Mouse (Mus musculus): ENCODE data around the gene Vps45. TPM values are rescaled to one million over a fixed set of nuclear protein-coding genes. Genes with fewer than 3 reads are reported as not detected.
"Not testable (repeated sequence)": the region's sequence is repeated elsewhere in the genome, so short reads cannot be mapped to it uniquely, and the experiment has no call there.

The Vps45 gene
- polyA plus RNA-seq, 1 experiment from 2014 or later = 27.9 TPM

GRCm38 (mm10) chr3:95970661-95971060, 87.6 kb downstream of the Vps45 start:
- not testable (repeated sequence) for ATAC-seq (ENCODE audit: low FRiP score); H3K9ac ChIP-seq (ENCODE audit: low read depth, low read length); H3K9me3 ChIP-seq (ENCODE audit: control insufficient read depth, low read length); H3K27me3 ChIP-seq (ENCODE audit: control insufficient read depth, insufficient read depth, low read length); H3K4me1 ChIP-seq (replicated peaks; ENCODE audit: control insufficient read depth, insufficient read depth, low read length); H3K36me3 ChIP-seq (ENCODE audit: control insufficient read depth, insufficient read depth, low read length); DNase-seq (ENCODE audit: low spot score); H3K27ac ChIP-seq (ENCODE audit: low read depth, low read length); H3K4me3 ChIP-seq (ENCODE audit: low read depth, low read length); H3K4me2 ChIP-seq (replicated peaks; ENCODE audit: low read depth, low read length)
- 54% methylated on average over 7 of the region's 7 CpGs for WGBS

- 94% methylated on average over 1 of the region's 1 CpGs for WGBS
- no peaks in the 10 kb centered on the region for H3K27me3 ChIP-seq (ENCODE audit: control insufficient read depth, insufficient read depth, low read length)
- no peak for ATAC-seq (ENCODE audit: low FRiP score)
These were observed 89.0 kb downstream of the Vps45 start for GRCm38 (mm10) chr3:95969277-95969676.

GRCm38 (mm10) chr3:95965518-95966451, 92.5 kb downstream of the Vps45 start:
- ATAC-seq (ENCODE audit: low FRiP score) (no peak), DNase-seq (ENCODE audit: low spot score) (peak; percentile 57)
- no peak overlapping the region for H3K4me3 ChIP-seq (ENCODE audit: low read depth, low read length)

More at GRCm38 (mm10) chr3:95969277-95969676, 89.0 kb downstream of the Vps45 start:
- no peak overlapping the region for H3K9ac ChIP-seq (ENCODE audit: low read depth, low read length)
- no peak for DNase-seq (ENCODE audit: low spot score)
- no peak overlapping the region for H3K27ac ChIP-seq (ENCODE audit: low read depth, low read length)
- H3K4me2 ChIP-seq (replicated peaks; ENCODE audit: low read depth, low read length) = no peak overlapping the region
- H3K9me3 ChIP-seq (ENCODE audit: control insufficient read depth, low read length) = no peaks in the 10 kb centered on the region
- no peaks in the 10 kb centered on the region for H3K36me3 ChIP-seq (ENCODE audit: control insufficient read depth, insufficient read depth, low read length)
- no peak overlapping the region for H3K4me3 ChIP-seq (ENCODE audit: low read depth, low read length)
- H3K4me1 ChIP-seq (replicated peaks; ENCODE audit: control insufficient read depth, insufficient read depth, low read length) = 0 out of 2 replicates have a peak, but pooled peaks cover 2% of the 10 kb centered on the region

GRCm38 (mm10) chr3:95963681-95964080, 94.6 kb downstream of the Vps45 start:
- ATAC-seq (ENCODE audit: low FRiP score) = no peak
- no peaks in the 10 kb centered on the region for H3K4me1 ChIP-seq (replicated peaks; ENCODE audit: control insufficient read depth, insufficient read depth, low read length)
- DNase-seq (ENCODE audit: low spot score) = no peak

More at GRCm38 (mm10) chr3:95965518-95966451, 92.5 kb downstream of the Vps45 start:
- Histone ChIP-seq H3K9ac (ENCODE audit: low read depth, low read length) (no peak overlapping the region), H3K4me1 (replicated peaks; ENCODE audit: control insufficient read depth, insufficient read depth, low read length) (no peaks in the 10 kb centered on the region), H3K4me2 (replicated peaks; ENCODE audit: low read depth, low read length) (no peak overlapping the region), H3K9me3 (ENCODE audit: control insufficient read depth, low read length) (no peaks in the 10 kb centered on the region), H3K36me3 (ENCODE audit: control insufficient read depth, insufficient read depth, low read length) (no peaks in the 10 kb centered on the region), H3K27ac (ENCODE audit: low read depth, low read length) (no peak overlapping the region), H3K27me3 (ENCODE audit: control insufficient read depth, insufficient read depth, low read length) (no peaks in the 10 kb centered on the region)
- WGBS = 12% methylated on average over 7 of the region's 7 CpGs

GRCm38 (mm10) chr3:95963230-95963629, 95.0 kb downstream of the Vps45 start:
- no peak for ATAC-seq (ENCODE audit: low FRiP score)
- Histone ChIP-seq H3K9ac (ENCODE audit: low read depth, low read length) (no peak overlapping the region), H3K27ac (ENCODE audit: low read depth, low read length) (no peak overlapping the region), H3K27me3 (ENCODE audit: control insufficient read depth, insufficient read depth, low read length) (no peaks in the 10 kb centered on the region), H3K4me2 (replicated peaks; ENCODE audit: low read depth, low read length) (no peak overlapping the region), H3K36me3 (ENCODE audit: control insufficient read depth, insufficient read depth, low read length) (no peaks in the 10 kb centered on the region), H3K9me3 (ENCODE audit: control insufficient read depth, low read length) (no peaks in the 10 kb centered on the region), H3K4me3 (ENCODE audit: low read depth, low read length) (no peak overlapping the region), H3K4me1 (replicated peaks; ENCODE audit: control insufficient read depth, insufficient read depth, low read length) (no peaks in the 10 kb centered on the region)
- WGBS = 25% methylated on average over 2 of the region's 2 CpGs
- no peak for DNase-seq (ENCODE audit: low spot score)

More at GRCm38 (mm10) chr3:95963681-95964080, 94.6 kb downstream of the Vps45 start:
- H3K9ac ChIP-seq (ENCODE audit: low read depth, low read length) = no peak overlapping the region
- H3K4me2 ChIP-seq (replicated peaks; ENCODE audit: low read depth, low read length) = no peak overlapping the region
- H3K27me3 ChIP-seq (ENCODE audit: control insufficient read depth, insufficient read depth, low read length) = no peaks in the 10 kb centered on the region
- H3K4me3 ChIP-seq (ENCODE audit: low read depth, low read length) = no peak overlapping the region
- no peaks in the 10 kb centered on the region for H3K9me3 ChIP-seq (ENCODE audit: control insufficient read depth, low read length)
- H3K36me3 ChIP-seq (ENCODE audit: control insufficient read depth, insufficient read depth, low read length) = no peaks in the 10 kb centered on the region
- WGBS = 50% methylated on average over 4 of the region's 4 CpGs
- H3K27ac ChIP-seq (ENCODE audit: low read depth, low read length) = no peak overlapping the region

GRCm38 (mm10) chr3:95962182-95962581, 96.1 kb downstream of the Vps45 start:
- H3K36me3 ChIP-seq (ENCODE audit: control insufficient read depth, insufficient read depth, low read length); H3K27ac ChIP-seq (ENCODE audit: low read depth, low read length); H3K9ac ChIP-seq (ENCODE audit: low read depth, low read length); H3K4me2 ChIP-seq (replicated peaks; ENCODE audit: low read depth, low read length); H3K4me3 ChIP-seq (ENCODE audit: low read depth, low read length); H3K9me3 ChIP-seq (ENCODE audit: control insufficient read depth, low read length); H3K4me1 ChIP-seq (replicated peaks; ENCODE audit: control insufficient read depth, insufficient read depth, low read length); H3K27me3 ChIP-seq (ENCODE audit: control insufficient read depth, insufficient read depth, low read length); ATAC-seq (ENCODE audit: low FRiP score); DNase-seq (ENCODE audit: low spot score): not testable (repeated sequence)
- 86% methylated on average over 8 of the region's 8 CpGs for WGBS

- DNase-seq (ENCODE audit: low spot score) (no peak), ATAC-seq (ENCODE audit: low FRiP score) (no peak)
- no peak overlapping the region for H3K9ac ChIP-seq (ENCODE audit: low read depth, low read length)
- no peak overlapping the region for H3K4me3 ChIP-seq (ENCODE audit: low read depth, low read length)
- no peak overlapping the region for H3K27ac ChIP-seq (ENCODE audit: low read depth, low read length)
- 89% methylated on average over 1 of the region's 1 CpGs for WGBS
- no peaks in the 10 kb centered on the region for H3K9me3 ChIP-seq (ENCODE audit: control insufficient read depth, low read length)
- H3K4me2 ChIP-seq (replicated peaks; ENCODE audit: low read depth, low read length) = no peak overlapping the region
- H3K27me3 ChIP-seq (ENCODE audit: control insufficient read depth, insufficient read depth, low read length) = no peaks in the 10 kb centered on the region
- H3K36me3 ChIP-seq (ENCODE audit: control insufficient read depth, insufficient read depth, low read length) = no peaks in the 10 kb centered on the region
- no peaks in the 10 kb centered on the region for H3K4me1 ChIP-seq (replicated peaks; ENCODE audit: control insufficient read depth, insufficient read depth, low read length)
These were observed 98.5 kb downstream of the Vps45 start for GRCm38 (mm10) chr3:95959807-95960206.

GRCm38 (mm10) chr3:95959082-95959481, 99.2 kb downstream of the Vps45 start:
- Histone ChIP-seq H3K4me3 (ENCODE audit: low read depth, low read length) (no peak overlapping the region), H3K4me1 (replicated peaks; ENCODE audit: control insufficient read depth, insufficient read depth, low read length) (no peaks in the 10 kb centered on the region)

More at GRCm38 (mm10) chr3:95959082-95959481, 99.2 kb downstream of the Vps45 start:
- no peak overlapping the region for H3K27ac ChIP-seq (ENCODE audit: low read depth, low read length)
- ATAC-seq (ENCODE audit: low FRiP score) (no peak), DNase-seq (ENCODE audit: low spot score) (peak; percentile 54)
- WGBS = 77% methylated on average over 5 of the region's 5 CpGs
- H3K9me3 ChIP-seq (ENCODE audit: control insufficient read depth, low read length) = no peaks in the 10 kb centered on the region
- no peak overlapping the region for H3K9ac ChIP-seq (ENCODE audit: low read depth, low read length)
- no peaks in the 10 kb centered on the region for H3K27me3 ChIP-seq (ENCODE audit: control insufficient read depth, insufficient read depth, low read length)
- no peak overlapping the region for H3K4me2 ChIP-seq (replicated peaks; ENCODE audit: low read depth, low read length)
- H3K36me3 ChIP-seq (ENCODE audit: control insufficient read depth, insufficient read depth, low read length) = no peaks in the 10 kb centered on the region

Data from hindbrain, embryonic 11.5 days (tissue).